Mouse (Mus musculus) heart, postnatal 0 days (tissue): ENCODE results near the gene Elf1. TPM values are rescaled to one million over a fixed set of nuclear protein-coding genes. Genes with fewer than 3 reads are reported as not detected.
A peak's percentile ranks its signal among the peaks of the same experiment; 100 is the strongest.

Source experiments
- ATAC-seq: fragments of 200-750 bp; cut with Nextera tagmentation; 2 replicates; pipeline ENCODE4 v1.8.0; 2017; ENCODE audit warnings: low read depth, moderate number of reproducible peaks, moderate library complexity; ENCODE audit not compliant: insufficient read depth
- DNase-seq: peaks from one replicate; pipeline ENCODE4 v3.0.0-alpha.2; 2016; ENCODE audit warnings: low spot score
- H3K27ac ChIP-seq: fragments of 300-500 bp; sonication (generic); 2 replicates; pipeline ENCODE4 v1.5.1; 2014; ENCODE audit warnings: low read depth, mild to moderate bottlenecking
- H3K27me3 ChIP-seq: fragments of 300-500 bp; sonication (generic); 2 replicates; pipeline ENCODE4 v1.6.1; 2014; ENCODE audit warnings: low read length, mixed read lengths; ENCODE audit not compliant: control insufficient read depth, insufficient read depth
- H3K36me3 ChIP-seq: fragments of 300-500 bp; sonication (generic); replicated peaks from 2 replicates; pipeline ENCODE4 v1.6.1; 2014; ENCODE audit warnings: low read length, mixed read lengths; ENCODE audit not compliant: control insufficient read depth, insufficient read depth
- H3K4me1 ChIP-seq: fragments of 300-500 bp; sonication (generic); 2 replicates; pipeline ENCODE4 v1.6.1; 2014; ENCODE audit warnings: antibody characterized with exemption; ENCODE audit not compliant: control insufficient read depth, insufficient read depth
- H3K4me2 ChIP-seq: fragments of 300-500 bp; sonication (generic); 2 replicates; pipeline ENCODE4 v1.6.1; 2014; ENCODE audit warnings: low read depth, mild to moderate bottlenecking, low read length, moderate library complexity
- H3K4me3 ChIP-seq: fragments of 300-500 bp; sonication (generic); 2 replicates; pipeline ENCODE4 v1.5.1; 2014; ENCODE audit warnings: low read depth, low read length
- H3K9ac ChIP-seq: fragments of 300-500 bp; sonication (generic); replicated peaks from 2 replicates; pipeline ENCODE4 v1.6.1; 2014; ENCODE audit warnings: low read depth, low read length, mixed read lengths
- H3K9me3 ChIP-seq: fragments of 300-500 bp; sonication (generic); replicated peaks from 2 replicates; pipeline ENCODE4 v1.6.1; 2016; ENCODE audit warnings: low read length; ENCODE audit not compliant: control insufficient read depth
- CTCF ChIP-seq: IDR thresholded peaks from 2 replicates; pipeline ENCODE4 v1.5.1; 2016; ENCODE audit warnings: antibody characterized with exemption, control low read depth, low read depth
- EP300 ChIP-seq: IDR thresholded peaks from 2 replicates; pipeline ENCODE4 v1.6.1; 2016; ENCODE audit warnings: antibody characterized with exemption, low read depth
- WGBS: fragments of 180-500 bp; shearing (Covaris S2); extraction: QIAGEN DNeasy Blood & Tissue Kit; methylation state at CpG from one replicate; pipeline ENCODE4 v1.1.7; 2014; 5-methylcytosine and 5-hydroxymethylcytosine counted together
- polyA plus RNA-seq: library from polyadenylated mRNA; unstranded; fragments of >200 nt; fragmentation: Nextera tagmentation; extraction: Ambion mirVana; gene quantifications from 2 replicates; pipeline ENCODE4 v1.2.1, GENCODE M21; 2015
- total RNA-seq: library from RNA; depleted of rRNA; stranded (reverse); fragments of >200 nt; gene quantifications from 2 replicates; pipeline ENCODE4 v1.2.3, GENCODE M21; 2014; ENCODE audit warnings: low replicate concordance

Gene Elf1
- total and polyA plus RNA-seq, 2 experiments from 2014 or later: 7.4 to 11.0 TPM

DNA sequence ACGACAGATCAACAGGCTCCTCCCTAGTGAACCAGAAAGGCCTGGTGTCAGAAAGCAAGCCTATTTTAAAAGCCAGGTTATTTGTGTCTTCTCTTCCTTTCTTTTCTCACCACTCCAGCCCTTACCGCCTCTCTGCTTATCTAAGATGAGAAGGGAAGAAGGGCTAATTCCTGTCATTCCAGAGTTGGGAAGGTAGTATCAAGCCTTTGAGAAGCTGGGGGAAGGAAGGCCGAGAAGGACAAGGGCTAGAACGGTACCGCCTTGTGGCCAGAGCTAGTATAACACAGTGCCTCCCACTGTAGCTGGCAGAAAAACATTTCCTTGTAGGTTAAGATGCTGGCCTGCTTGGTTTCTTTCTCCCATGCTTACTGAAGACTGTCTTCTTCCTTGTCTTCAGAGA lies 81.8 kb downstream of the Elf1 start:
- DNase-seq: peak; percentile 73
- Histone ChIP-seq H3K4me2 (no peak overlapping the region), H3K36me3 (peaks cover 38% of the 10 kb centered on the region), H3K27me3 (no peaks in the 10 kb centered on the region), H3K4me3 (no peak overlapping the region), H3K9me3 (no peaks in the 10 kb centered on the region), H3K27ac (0 out of 2 replicates have a peak overlapping the region, but pooled peaks have one; percentile 26), H3K9ac (no peak overlapping the region), H3K4me1 (no peaks in the 10 kb centered on the region)
- 9% methylated on average over 5 of the region's 5 CpGs for WGBS
- TF ChIP-seq EP300 (no peak), CTCF (peak; percentile 77)
- peak; percentile 71 for ATAC-seq

DNA sequence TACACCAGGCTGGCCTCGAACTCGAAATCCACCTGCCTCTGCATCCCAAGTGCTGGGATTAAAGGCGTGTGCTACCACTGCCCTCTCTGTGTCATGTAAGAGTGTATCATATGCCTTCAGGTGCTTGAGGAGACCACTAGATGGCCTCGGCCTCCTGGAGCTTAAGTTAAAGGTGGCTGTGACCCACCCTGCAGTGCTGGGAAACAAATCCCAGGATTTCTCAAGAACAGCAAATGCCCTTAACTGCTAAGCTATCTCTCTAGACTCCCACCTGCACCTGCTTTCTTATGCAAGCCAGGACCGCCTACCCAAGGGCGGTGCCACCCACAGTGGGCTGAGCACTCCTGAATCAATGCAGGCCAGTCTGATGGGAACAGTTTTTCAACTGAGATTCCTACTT lies 83.8 kb downstream of the Elf1 start:
- no peaks in the 10 kb centered on the region for H3K27me3 ChIP-seq
- DNase-seq (no peak), ATAC-seq (no peak)
- H3K9me3 ChIP-seq: no peaks in the 10 kb centered on the region
- no peak overlapping the region for H3K4me3 ChIP-seq
- no peaks in the 10 kb centered on the region for H3K4me1 ChIP-seq
- H3K9ac ChIP-seq: no peak overlapping the region
- H3K4me2 ChIP-seq: no peak overlapping the region
- TF ChIP-seq CTCF (peak; percentile 34; the same call in 1 of the 2 replicates), EP300 (no peak)
- H3K36me3 ChIP-seq: peaks cover 56% of the 10 kb centered on the region
- H3K27ac ChIP-seq: no peak overlapping the region
- WGBS: 73% methylated on average over 6 of the region's 6 CpGs

DNA sequence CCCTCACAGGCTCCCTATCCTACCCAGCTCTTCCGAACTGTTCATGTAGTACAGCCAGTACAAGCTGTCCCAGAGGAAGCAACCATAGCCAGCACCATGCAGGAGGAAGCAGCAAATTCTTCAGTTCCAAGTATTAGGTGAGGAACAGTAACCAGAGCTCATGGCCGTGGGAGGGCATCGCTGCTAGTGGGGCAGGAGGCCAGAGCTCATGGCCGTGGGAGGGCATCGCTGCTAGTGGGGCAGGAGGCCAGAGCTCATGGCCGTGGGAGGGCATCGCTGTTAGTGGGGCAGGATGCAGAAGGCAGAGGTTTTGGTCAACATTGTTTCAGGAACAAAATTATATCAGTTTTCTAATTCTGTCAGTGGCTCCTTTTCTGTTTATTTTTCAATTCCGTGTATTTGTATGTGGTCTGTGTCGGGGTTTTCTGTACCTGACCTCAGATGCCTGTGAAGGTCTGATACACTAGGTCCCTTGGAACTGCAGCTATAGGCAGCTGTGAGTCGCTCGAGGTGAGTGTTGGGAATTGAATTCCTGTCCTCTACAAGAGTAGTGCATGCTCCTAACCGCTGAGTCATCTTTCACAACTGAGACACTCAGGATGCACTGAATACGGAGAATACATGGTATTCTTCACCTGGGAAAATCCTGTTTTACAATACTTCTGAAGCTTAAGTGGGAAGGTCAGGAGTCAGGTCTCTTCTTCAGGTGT lies 92.6 kb downstream of the Elf1 start:
- no peaks in the 10 kb centered on the region for H3K27me3 ChIP-seq
- DNase-seq (no peak), ATAC-seq (no peak)
- H3K27ac ChIP-seq: no peak overlapping the region
- WGBS: 83% methylated on average over 13 of the region's 13 CpGs
- H3K4me3 ChIP-seq: no peak overlapping the region
- H3K36me3 ChIP-seq: peaks cover 50% of the 10 kb centered on the region
- no peaks in the 10 kb centered on the region for H3K4me1 ChIP-seq
- H3K9me3 ChIP-seq: no peaks in the 10 kb centered on the region
- no peak for TF ChIP-seq EP300
- no peak for TF ChIP-seq CTCF
- H3K9ac ChIP-seq: no peak overlapping the region
- H3K4me2 ChIP-seq: no peak overlapping the region

DNA sequence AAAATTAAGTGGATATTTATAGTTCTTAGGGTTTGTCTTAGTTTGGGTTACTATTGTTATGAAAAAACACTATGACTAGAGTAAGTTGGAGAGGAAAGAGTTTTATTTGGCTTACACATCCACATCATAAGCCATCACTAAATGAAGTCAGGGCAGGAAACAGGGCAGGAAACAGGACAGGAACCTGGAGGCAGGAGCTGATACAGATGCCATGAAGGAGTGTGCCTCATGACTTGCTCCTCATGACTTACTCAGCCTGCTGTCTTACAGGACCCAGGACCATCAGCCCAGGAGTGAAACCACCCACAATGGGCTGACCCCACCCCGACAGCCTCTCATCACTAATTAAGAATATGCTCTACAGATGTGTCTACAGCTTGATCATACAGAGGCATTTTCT lies 93.4 kb downstream of the Elf1 start:
- ATAC-seq: 0 out of 2 replicates have a peak, but pooled peaks have one; percentile 20
- H3K9ac ChIP-seq: no peak overlapping the region

DNA sequence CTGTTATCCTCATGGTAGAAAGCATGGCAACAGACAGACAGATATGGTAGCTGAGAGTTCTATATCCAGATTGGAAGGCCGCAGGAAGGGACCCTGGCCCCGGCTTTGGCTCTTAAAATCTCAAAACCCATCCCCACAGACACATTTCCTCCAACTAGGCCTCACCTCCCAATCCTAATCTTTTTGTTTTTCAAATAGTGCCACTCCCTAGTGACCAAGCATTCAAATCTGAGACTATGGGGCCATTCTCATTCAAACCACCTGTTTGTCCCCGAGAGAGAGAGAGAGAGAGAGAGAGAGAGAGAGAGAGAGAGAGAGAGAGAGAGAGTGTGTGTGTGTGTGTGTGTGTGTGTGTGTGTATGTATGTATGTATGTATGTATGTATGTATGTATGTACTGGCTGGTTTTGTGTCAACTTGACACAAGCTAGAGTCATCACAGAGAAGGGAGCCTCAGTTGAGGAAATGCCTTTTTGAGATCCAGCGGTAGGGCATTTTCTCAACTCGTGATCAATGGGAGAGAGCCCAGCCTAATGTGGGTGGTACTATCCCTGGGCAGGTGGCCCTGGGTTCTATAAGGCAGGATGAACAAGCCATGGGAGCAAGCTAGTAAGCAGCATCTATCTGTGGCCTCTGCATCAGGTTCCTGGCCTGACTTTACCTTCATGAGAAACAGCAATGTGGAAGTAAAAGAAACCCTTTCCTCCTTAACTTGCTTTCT lies 102.7 kb downstream of the Elf1 start:
- WGBS: 85% methylated on average over 5 of the region's 5 CpGs
- Histone ChIP-seq H3K9me3 (no peaks in the 10 kb centered on the region), H3K4me1 (peaks cover 11% of the 10 kb centered on the region), H3K4me3 (no peak overlapping the region), H3K27ac (no peak overlapping the region), H3K36me3 (peaks cover 13% of the 10 kb centered on the region), H3K4me2 (no peak overlapping the region), H3K27me3 (no peaks in the 10 kb centered on the region), H3K9ac (no peak overlapping the region)
- TF ChIP-seq EP300: no peak
- ATAC-seq (no peak), DNase-seq (no peak)

More for the DNA sequence above, 93.4 kb downstream of the Elf1 start:
- Histone ChIP-seq H3K36me3 (peaks cover 44% of the 10 kb centered on the region), H3K4me3 (no peak overlapping the region), H3K27ac (no peak overlapping the region), H3K4me2 (no peak overlapping the region), H3K27me3 (no peaks in the 10 kb centered on the region), H3K4me1 (no peaks in the 10 kb centered on the region), H3K9me3 (no peaks in the 10 kb centered on the region)
- TF ChIP-seq CTCF (no peak), EP300 (no peak)
- no peak for DNase-seq
- WGBS: 96% methylated on average over 1 of the region's 1 CpGs
